9 mouse cellular contexts compared by ENCODE assay signal in genomic region chr11:69582230-69582805, GRCm38 (mm10). TPM values are rescaled to one million over a fixed set of nuclear protein-coding genes. Genes with fewer than 3 reads are reported as not detected.
A peak's percentile ranks its signal among the peaks of the same experiment; 100 is the strongest.
DNase-seq lines count a peak whose midpoint lies in the region; ATAC-seq and TF ChIP-seq lines count a peak whose summit lies in the region.
"Had no signal": no experiment of that assay in that cellular context is flagged by ENCODE, and none has a peak within 500 bp of the region (broad histone marks: within the 10 kb centered on the region; RNA-seq: fewer than 3 reads in every experiment).

No protein-coding gene starts in this region.

- no peaks in the 10 kb centered on the region for H3K9me3 ChIP-seq in heart, embryonic 16.5 days (replicated peaks; ENCODE audit: control insufficient read depth, low read length)
- no peaks in the 10 kb centered on the region for H3K9me3 ChIP-seq in liver, embryonic 16.5 days (replicated peaks; ENCODE audit: control insufficient read depth, low read length)

- WGBS in heart, adult 2 months, result 54% methylated on average over 9 of the region's 9 CpGs
- 58% methylated on average over 9 of the region's 9 CpGs for WGBS in heart, embryonic 16.5 days
- 45% methylated on average over 9 of the region's 9 CpGs for WGBS in liver, embryonic 16.5 days (ENCODE audit: insufficient replicate concordance)

- no peak for TF ChIP-seq CTCF in heart, adult 2 months (IDR thresholded peaks at IDR 0.05)

- peaks cover 5% of the 10 kb centered on the region for H3K4me1 ChIP-seq in heart, adult 2 months (ENCODE audit: control insufficient read depth, insufficient read depth, low read length)
- peaks cover 20% of the 10 kb centered on the region for H3K4me1 ChIP-seq in heart, embryonic 16.5 days (ENCODE audit: control insufficient read depth, insufficient read depth, low read length)
- peaks cover 58% of the 10 kb centered on the region for H3K4me1 ChIP-seq in liver, embryonic 16.5 days (ENCODE audit: control insufficient read depth, low read depth, low read length)

- H3K27me3 ChIP-seq in heart, adult 2 months (ENCODE audit: control insufficient read depth, insufficient read depth, low read length), result no peaks in the 10 kb centered on the region
- no peaks in the 10 kb centered on the region for H3K27me3 ChIP-seq in heart, embryonic 16.5 days (ENCODE audit: control insufficient read depth, insufficient read depth, low read length)
- H3K27me3 ChIP-seq in liver, embryonic 16.5 days (ENCODE audit: control insufficient read depth, insufficient read depth, low read depth, low read length), result no peaks in the 10 kb centered on the region

- H3K4me2 ChIP-seq in heart, embryonic 16.5 days (ENCODE audit: low read depth, low read length), result peak overlapping the region; percentile 79
- H3K4me2 ChIP-seq in liver, embryonic 16.5 days (ENCODE audit: low read depth, low read length), result peak overlapping the region; percentile 92

- no peak for TF ChIP-seq EP300 in heart, adult 2 months (IDR thresholded peaks at IDR 0.05; ENCODE audit: insufficient read depth, low read depth, low read length)

- H3K79me2 ChIP-seq in heart, adult 2 months (replicated peaks; ENCODE audit: control insufficient read depth, insufficient read depth, low read length), result no peaks in the 10 kb centered on the region; the same call in 1 of the 2 replicates

- no peak for ATAC-seq in heart, embryonic 16.5 days (replicated peaks; ENCODE audit: extremely low read depth, insufficient read depth, low FRiP score)
- no peak for ATAC-seq in liver, embryonic 16.5 days (ENCODE audit: low read depth)

- H3K4me3 ChIP-seq in heart, adult 2 months, result peak overlapping the region; percentile 91
- H3K4me3 ChIP-seq in heart, embryonic 16.5 days (ENCODE audit: low read length), result peak overlapping the region; percentile 88
- H3K4me3 ChIP-seq in liver, embryonic 16.5 days (ENCODE audit: low read depth, low read length), result peak overlapping the region; percentile 88

- no peak overlapping the region for H3K9ac ChIP-seq in heart, adult 2 months (ENCODE audit: low read depth, low read length)
- H3K9ac ChIP-seq in heart, embryonic 16.5 days (ENCODE audit: low read length), result peak overlapping the region; percentile 80
- peak overlapping the region; percentile 82 for H3K9ac ChIP-seq in liver, embryonic 16.5 days (ENCODE audit: low read depth, low read length)

- H3K27ac ChIP-seq in heart, adult 2 months, result no peak overlapping the region
- no peak overlapping the region; the same call in 1 of the 2 replicates for H3K27ac ChIP-seq in heart, embryonic 16.5 days (ENCODE audit: low read length)
- H3K27ac ChIP-seq in liver, embryonic 16.5 days (ENCODE audit: low read length), result peak overlapping the region; percentile 97

- H3K36me3 ChIP-seq in heart, adult 2 months (ENCODE audit: control insufficient read depth, insufficient read depth, low read length), result no peaks in the 10 kb centered on the region
- H3K36me3 ChIP-seq in heart, embryonic 16.5 days (ENCODE audit: control insufficient read depth, insufficient read depth), result peaks cover 2% of the 10 kb centered on the region; the same call in 1 of the 2 replicates
- H3K36me3 ChIP-seq in liver, embryonic 16.5 days (ENCODE audit: control insufficient read depth, insufficient read depth), result no peaks in the 10 kb centered on the region; the same call in 1 of the 2 replicates

- TF ChIP-seq POLR2A in heart, adult 2 months (IDR thresholded peaks at IDR 0.05; ENCODE audit: insufficient read depth, low read depth, low read length), result no peak

- intact Hi-C loops in heart, adult 2 months (cut with DNase I), result loop anchor here (5.0 kb wide), 1 partner anchor 100 kb away; the partner anchor contains the start of gene Senp3
- intact Hi-C loops in left cerebral cortex, postnatal 14 days (cut with DNase I), result no loop called here

- no peak for DNase-seq in heart, adult 2 months
- no peak for DNase-seq in heart, adult 18-20 months
- peak; percentile 72 for DNase-seq in ES-CJ7 (ENCODE audit: low read depth, low spot score)
- DNase-seq in left cerebral cortex, postnatal 14 days (ENCODE audit: low spot score in 2 of 2), result no peak
- no peak for DNase-seq in cerebellum, postnatal 25 days
- no peak for DNase-seq in right cerebral cortex, postnatal 4 days
- DNase-seq: right cerebral cortex, postnatal 25 days had no signal

RNA-seq across cellular contexts. Expression of gene Trp53, which starts 2.2 kb away (rescaled TPM):
- 10 to 100 TPM; 13.6 to 15.3 TPM for total RNA-seq in heart, adult 2 months (2021)
- polyA plus RNA-seq in heart, adult 2 months (2012; rRNA removed), result 35.0 and 41.6 TPM in 2 replicates
- total RNA-seq in heart, adult 18-20 months (2021), result 10 to 100 TPM; 15.0 to 15.5 TPM
- polyA plus RNA-seq in heart, embryonic 16.5 days (2015; fragmentation: Nextera tagmentation; extraction: Ambion mirVana), result 79.1 and 87.0 TPM in 2 replicates
- 55.5 and 55.8 TPM in 2 replicates for polyA plus RNA-seq in liver, embryonic 16.5 days (2015; fragmentation: Nextera tagmentation; extraction: Ambion mirVana)
- 10 to 100 TPM; 21.2 to 21.9 TPM for total RNA-seq in left cerebral cortex, postnatal 14 days (2021)

RNA-seq across cellular contexts. Expression of gene Wrap53, which starts 2.3 kb away (rescaled TPM):
- 1 to 10 TPM; 5.4 to 5.6 TPM for total RNA-seq in heart, adult 2 months (2021)
- polyA plus RNA-seq in heart, adult 2 months (2012; rRNA removed), result 10.1 and 10.5 TPM in 2 replicates
- total RNA-seq in heart, adult 18-20 months (2021), result 1 to 10 TPM; 5.0 to 5.4 TPM
- polyA plus RNA-seq in heart, embryonic 16.5 days (2015; fragmentation: Nextera tagmentation; extraction: Ambion mirVana), result 15.1 and 16.5 TPM in 2 replicates
- polyA plus RNA-seq in liver, embryonic 16.5 days (2015; fragmentation: Nextera tagmentation; extraction: Ambion mirVana), result 14.6 and 15.5 TPM in 2 replicates
- 1 to 10 TPM; 6.9 to 8.3 TPM for total RNA-seq in left cerebral cortex, postnatal 14 days (2021)

RNA-seq across cellular contexts. Expression of gene Efnb3, which starts 22.3 kb away (rescaled TPM):
- 100 to 1,000 TPM in 1 of 2 experiments, 10 to 100 TPM in 1; 89.2 to 106 TPM for total RNA-seq in heart, adult 2 months (2021)
- polyA plus RNA-seq in heart, adult 2 months (2012; rRNA removed), result 57.4 and 95.6 TPM in 2 replicates
- total RNA-seq in heart, adult 18-20 months (2021), result 100 to 1,000 TPM; 111 to 140 TPM
- 49.9 and 57.0 TPM in 2 replicates for polyA plus RNA-seq in heart, embryonic 16.5 days (2015; fragmentation: Nextera tagmentation; extraction: Ambion mirVana)
- 0.27 and 0.39 TPM in 2 replicates for polyA plus RNA-seq in liver, embryonic 16.5 days (2015; fragmentation: Nextera tagmentation; extraction: Ambion mirVana)
- 100 to 1,000 TPM in 1 of 2 experiments, 10 to 100 TPM in 1; 71.8 to 100 TPM for total RNA-seq in left cerebral cortex, postnatal 14 days (2021)

RNA-seq across cellular contexts. Expression of gene Atp1b2, which starts 23.4 kb away (rescaled TPM):
- 10 to 100 TPM; 17.0 to 20.3 TPM for total RNA-seq in heart, adult 2 months (2021)
- polyA plus RNA-seq in heart, adult 2 months (2012; rRNA removed), result 23.7 and 30.0 TPM in 2 replicates
- total RNA-seq in heart, adult 18-20 months (2021), result 10 to 100 TPM; 15.2 to 16.4 TPM
- 22.3 and 25.6 TPM in 2 replicates for polyA plus RNA-seq in heart, embryonic 16.5 days (2015; fragmentation: Nextera tagmentation; extraction: Ambion mirVana)
- 11.2 and 12.6 TPM in 2 replicates for polyA plus RNA-seq in liver, embryonic 16.5 days (2015; fragmentation: Nextera tagmentation; extraction: Ambion mirVana)
- total RNA-seq in left cerebral cortex, postnatal 14 days (2021), result 100 to 1,000 TPM; 451 to 452 TPM

RNA-seq across cellular contexts. Expression of gene Dnah2, which starts 33.4 kb away (rescaled TPM):
- total RNA-seq in heart, adult 2 months (2021), result under 1 TPM; 0.08 to 0.41 TPM
- polyA plus RNA-seq in heart, adult 2 months (2012; rRNA removed), result 0.15 and 0.23 TPM in 2 replicates
- total RNA-seq in heart, adult 18-20 months (2021), result under 1 TPM; 0.10 to 0.51 TPM
- polyA plus RNA-seq in heart, embryonic 16.5 days (2015; fragmentation: Nextera tagmentation; extraction: Ambion mirVana), result 0.17 and 0.62 TPM in 2 replicates
- polyA plus RNA-seq in liver, embryonic 16.5 days (2015; fragmentation: Nextera tagmentation; extraction: Ambion mirVana), result 0.07 and 0.09 TPM in 2 replicates
- 1 to 10 TPM; 3.5 to 3.6 TPM for total RNA-seq in left cerebral cortex, postnatal 14 days (2021)
